Mouse (Mus musculus): ENCODE measurements around the gene H2-DMa.

GRCm38 (mm10) chr17:34109038-34109805 lies 10.1 kb upstream of the H2-DMa start:
- TF ChIP-seq CTCF (IDR thresholded peaks at IDR 0.05; ENCODE audit: low read depth), result peak; percentile 19; the same call in 1 of the 2 replicates
- TF ChIP-seq EP300 (IDR thresholded peaks at IDR 0.05; ENCODE audit: low read depth), result no peak
